Mouse (Mus musculus): ENCODE measurements at regions not wholly inside any gene's neighbourhood (a gene's known extent, or its start where the extent isn't known, plus 50 kb on each side); places are given as distances from the start of the nearest gene placed in this dataset.
A peak's percentile ranks its signal among the peaks of the same experiment; 100 is the strongest.

DNA sequence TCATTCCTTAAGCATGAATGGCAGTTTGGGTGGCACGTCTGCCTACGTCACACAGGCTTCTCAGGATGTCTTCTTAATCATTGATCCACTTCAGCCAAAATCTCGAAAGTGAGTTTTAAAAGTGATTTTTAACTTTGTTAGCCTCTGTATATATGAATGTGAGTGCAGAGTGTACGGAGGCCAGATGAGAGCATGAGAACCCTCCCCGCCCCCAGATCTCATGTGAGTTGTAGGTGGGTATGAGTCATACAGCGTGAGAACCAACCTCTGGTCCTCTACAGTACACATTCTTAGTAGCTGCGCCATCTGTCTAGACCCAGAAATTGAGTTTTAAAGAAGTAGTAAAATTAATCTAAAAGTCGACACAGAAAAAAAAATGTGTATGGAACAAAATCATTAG lies 322.1 kb downstream of the Qdpr start:
- DNase-seq (ENCODE audit: low read depth, low spot score), result no peak

- peak; percentile 62 for DNase-seq (ENCODE audit: low read depth, low spot score)
Observed at GRCm38 (mm10) chr5:45121751-45122280, 322.3 kb upstream of the Ldb2 start.

DNA sequence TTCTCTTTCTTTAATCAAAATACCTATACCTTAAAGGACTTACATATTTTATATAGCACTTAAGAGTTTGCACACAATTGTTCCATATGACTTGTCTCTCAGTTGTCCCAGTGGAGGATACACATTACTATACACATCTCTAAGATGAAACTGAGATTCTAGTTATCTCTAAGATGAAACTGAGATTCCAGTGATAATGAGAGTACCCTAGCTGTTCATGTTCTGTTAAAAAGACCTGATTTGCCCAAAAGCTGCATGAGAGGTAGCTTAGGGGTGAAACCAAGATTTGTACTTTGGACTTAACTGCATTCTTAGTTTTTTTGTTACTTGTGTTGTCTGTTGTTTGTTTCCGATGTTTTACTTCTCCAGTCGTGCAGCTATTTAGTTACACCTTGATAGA lies 320.3 kb upstream of the Ldb2 start:
- DNase-seq (ENCODE audit: low read depth, low spot score), result no peak

DNA sequence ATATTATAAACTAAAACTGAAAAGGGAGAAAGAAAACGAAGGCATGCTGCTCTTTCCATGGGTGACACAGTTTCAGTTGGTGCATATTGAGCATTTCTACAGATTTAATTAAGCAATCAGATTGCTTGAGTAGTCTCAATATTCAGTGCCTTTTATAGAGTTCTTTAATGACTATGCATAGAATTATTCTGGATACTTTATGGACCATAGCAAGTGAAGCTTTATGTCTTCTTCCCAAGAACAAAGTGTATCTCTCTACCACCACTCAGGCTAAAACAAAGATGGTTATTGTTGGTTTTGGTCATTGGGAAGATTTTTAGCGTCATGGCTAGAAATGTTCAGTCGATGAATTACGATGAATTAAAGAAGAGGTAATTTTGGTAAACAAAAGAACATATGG lies 311.8 kb upstream of the Ldb2 start:
- no peak for DNase-seq (ENCODE audit: low read depth, low spot score)

DNA sequence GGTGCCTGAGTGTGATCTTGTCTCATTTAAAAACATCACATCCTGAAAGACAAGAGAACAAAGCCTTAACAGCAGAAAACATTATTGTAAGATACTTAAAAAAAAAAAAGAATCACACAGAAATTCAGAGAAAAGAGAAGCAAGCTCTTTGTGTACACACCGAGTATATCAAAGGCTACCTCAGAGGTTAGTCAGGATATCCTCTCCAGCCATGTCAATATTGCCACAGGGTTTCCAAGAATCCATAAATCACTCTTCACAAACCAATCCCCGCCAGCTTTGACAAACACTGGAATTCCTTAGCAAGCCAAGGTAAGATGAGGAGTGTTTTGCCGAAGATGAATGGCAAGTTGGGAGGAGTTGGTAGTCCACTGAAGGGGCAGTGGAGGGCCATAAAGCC lies 311.3 kb upstream of the Ldb2 start:
- peak; percentile 41 for DNase-seq (ENCODE audit: low read depth, low spot score)

GRCm38 (mm10) chr5:45105236-45105816 lies 305.8 kb upstream of the Ldb2 start:
- DNase-seq (ENCODE audit: low read depth, low spot score), result no peak

DNA sequence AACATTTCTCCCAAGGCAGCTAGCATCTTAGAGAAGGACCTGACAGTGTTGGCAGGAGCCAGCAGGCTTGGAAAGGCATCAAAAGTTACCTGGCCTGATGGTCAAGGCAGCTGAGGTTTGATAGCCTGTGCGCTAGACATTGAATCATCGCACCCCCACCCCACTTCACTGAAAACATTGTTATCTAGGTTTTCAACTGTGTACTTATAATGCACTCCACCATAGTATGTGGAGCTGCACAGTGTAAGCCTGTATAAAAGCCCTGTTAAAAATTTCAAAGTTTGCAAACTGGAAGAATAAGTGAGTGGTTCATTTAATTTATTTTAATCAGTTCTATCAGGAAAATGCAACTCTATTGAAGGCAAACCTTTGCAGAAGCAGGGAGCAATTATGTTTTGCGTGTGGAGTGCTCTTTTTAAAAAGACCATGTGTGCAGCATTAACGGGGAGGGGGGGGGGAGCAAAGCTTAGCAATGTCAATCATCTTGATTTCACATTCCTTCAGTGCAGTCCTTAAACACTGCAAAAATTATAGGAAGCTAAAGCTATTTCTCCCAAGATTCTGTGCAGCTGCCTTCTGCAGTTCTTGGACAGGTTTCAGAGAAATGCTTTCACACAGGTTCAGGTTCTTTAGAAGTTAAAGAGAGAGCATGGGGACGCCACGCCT lies 304.4 kb upstream of the Ldb2 start:
- DNase-seq (ENCODE audit: low read depth, low spot score), result no peak

DNA sequence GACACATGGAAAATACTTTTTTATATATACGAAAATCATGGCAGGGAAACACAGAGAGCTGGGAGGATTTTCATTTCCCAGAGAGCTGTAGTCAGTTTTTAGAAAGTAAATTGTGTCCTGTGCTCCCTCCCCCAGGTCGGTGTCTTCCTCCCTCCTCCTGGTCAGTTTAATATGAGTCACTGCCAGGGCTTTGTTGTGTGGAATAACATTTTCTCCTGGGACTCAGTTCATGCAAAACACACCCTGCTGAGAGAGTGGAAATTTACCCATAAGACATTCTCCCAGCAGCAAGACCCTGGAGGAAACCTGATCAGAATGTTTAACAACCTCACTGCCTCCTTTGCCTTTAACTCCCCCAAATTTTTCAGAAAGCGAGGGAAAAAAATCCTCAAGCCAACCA lies 303.2 kb upstream of the Ldb2 start:
- DNase-seq (ENCODE audit: low read depth, low spot score), result no peak

GRCm38 (mm10) chr5:45101777-45102176 lies 302.3 kb upstream of the Ldb2 start:
- DNase-seq (ENCODE audit: low read depth, low spot score), result no peak

DNA sequence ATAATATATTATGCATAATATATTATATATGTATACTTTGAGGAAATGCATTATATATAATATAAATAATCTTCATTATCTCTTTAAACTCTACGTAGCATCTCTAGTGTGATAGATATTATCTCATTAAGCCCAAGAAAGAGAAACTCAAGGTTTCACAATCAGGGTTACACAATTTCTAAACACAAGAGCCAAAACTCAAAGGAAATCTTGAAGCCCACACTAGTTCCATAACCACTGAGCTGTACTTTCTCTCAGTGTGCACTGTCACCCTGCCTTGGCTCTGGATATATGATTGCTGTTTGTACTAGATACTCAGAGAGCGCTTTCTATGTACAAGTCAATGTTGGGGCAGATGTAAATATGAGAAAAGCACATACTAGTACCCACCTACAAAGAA lies 299.6 kb upstream of the Ldb2 start:
- no peak for DNase-seq (ENCODE audit: low read depth, low spot score)

DNA sequence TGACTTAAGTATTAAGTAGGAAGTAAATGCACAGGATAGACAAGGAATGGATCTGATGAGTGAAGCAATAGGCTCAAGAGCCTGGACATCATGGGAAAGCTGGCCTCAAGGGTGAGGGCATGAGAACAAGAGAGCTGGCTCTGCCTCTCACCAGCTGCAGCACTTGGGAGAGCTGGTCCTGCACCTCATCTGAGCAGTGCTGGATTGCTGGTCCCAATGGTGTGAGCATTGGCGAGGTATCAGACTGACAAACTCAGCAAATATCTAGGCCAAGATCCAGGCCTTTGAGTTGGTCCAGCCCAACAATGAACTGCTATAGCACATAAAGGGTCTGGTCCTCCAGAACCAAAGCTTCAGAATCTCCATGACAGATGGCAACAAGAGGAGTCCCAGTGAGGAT lies 298.5 kb upstream of the Ldb2 start:
- no peak for DNase-seq (ENCODE audit: low read depth, low spot score)

DNA sequence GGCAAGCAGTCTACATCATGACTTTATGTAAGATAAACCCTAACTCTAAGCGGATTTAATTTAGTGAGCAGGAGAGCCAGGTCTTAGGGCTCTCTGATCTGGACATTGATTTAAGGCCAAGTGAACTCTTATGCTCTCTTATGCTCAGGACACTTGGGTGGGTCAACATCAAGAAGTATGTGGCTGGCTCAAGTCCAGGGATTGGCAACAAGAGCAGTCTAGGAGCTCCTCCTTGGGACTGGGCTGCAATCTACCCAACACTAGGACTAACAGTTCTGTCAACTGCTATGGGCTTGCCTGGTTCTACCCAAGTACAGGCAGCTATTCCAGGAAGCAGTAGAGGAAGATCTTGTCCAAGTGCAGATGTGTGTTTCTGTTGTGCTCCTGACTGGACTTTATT lies 285.3 kb upstream of the Ldb2 start:
- DNase-seq (ENCODE audit: low read depth, low spot score), result no peak

GRCm38 (mm10) chr5:45082601-45083000 lies 283.1 kb upstream of the Ldb2 start:
- no peak for DNase-seq (ENCODE audit: low read depth, low spot score)

GRCm38 (mm10) chr5:45076347-45076890 lies 276.9 kb upstream of the Ldb2 start:
- no peak for DNase-seq (ENCODE audit: low read depth, low spot score)

GRCm38 (mm10) chr5:45075195-45075594 lies 275.7 kb upstream of the Ldb2 start:
- no peak for DNase-seq (ENCODE audit: low read depth, low spot score)

- DNase-seq (ENCODE audit: low read depth, low spot score), result no peak
Observed at GRCm38 (mm10) chr5:45072529-45072928, 273.0 kb upstream of the Ldb2 start.

- peak; percentile 25 for DNase-seq (ENCODE audit: low read depth, low spot score)
Observed at GRCm38 (mm10) chr5:45065917-45066699, 266.6 kb upstream of the Ldb2 start.

DNA sequence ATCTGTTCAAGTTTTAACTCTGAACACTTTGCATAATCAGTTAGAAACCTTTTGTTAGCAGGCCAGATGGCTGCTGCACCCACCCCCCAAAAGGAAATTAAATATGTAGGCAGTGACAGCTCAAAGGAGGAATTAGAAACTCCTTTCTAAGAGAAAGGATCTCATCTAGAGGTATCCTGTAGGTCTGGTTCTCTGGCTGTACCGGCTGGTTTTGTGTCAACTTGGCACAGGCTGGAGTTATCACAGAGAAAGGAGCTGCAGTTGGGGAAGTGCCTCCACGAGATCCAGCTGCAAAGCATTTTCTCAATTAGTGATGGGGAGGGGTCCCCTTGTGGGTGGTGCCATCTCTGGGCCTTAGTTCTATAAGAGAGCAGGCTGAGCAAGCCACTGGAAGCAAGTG lies 263.1 kb upstream of the Ldb2 start:
- no peak for DNase-seq (ENCODE audit: low read depth, low spot score)

- no peak for DNase-seq (ENCODE audit: low read depth, low spot score)
Observed at GRCm38 (mm10) chr5:45055276-45055959, 255.9 kb upstream of the Ldb2 start.

DNA sequence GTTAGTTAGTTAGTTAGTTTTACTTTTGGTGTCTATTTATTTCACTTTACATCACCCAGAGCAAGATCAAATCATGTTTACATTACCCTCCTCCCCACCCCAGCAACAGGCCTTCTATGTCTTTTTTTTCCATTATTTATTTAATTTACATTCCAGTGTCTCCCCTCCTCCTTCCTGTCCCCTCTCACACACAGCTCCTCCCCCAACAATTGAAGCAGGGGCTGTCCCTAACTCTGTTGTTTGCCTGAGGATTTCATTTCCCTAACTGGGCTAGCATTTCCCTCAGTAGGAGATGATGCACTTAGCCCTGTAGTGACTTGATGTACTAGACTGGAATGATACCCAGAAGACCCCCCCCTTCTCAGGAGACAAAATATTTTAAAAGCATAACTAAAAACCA lies 249.9 kb upstream of the Ldb2 start:
- DNase-seq (ENCODE audit: low read depth, low spot score), result no peak

DNA sequence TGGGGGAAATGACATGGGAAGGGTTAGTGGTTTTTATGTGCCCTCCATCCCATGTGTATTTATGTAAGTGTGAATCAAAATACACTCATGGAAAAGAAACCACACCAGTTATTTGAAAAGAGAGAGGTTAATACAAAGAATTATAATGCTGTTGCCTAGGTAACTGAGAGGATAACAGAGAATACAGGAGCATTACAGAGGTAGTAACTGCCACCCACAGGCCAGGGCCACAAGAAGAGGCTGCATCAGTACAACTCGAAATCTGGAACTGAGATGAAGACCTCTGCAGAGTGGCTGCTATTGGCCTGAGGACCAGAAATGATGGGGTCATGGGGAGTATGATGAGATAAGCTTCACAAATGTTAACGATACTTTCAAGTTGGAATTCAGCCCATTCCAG lies 243.4 kb upstream of the Ldb2 start:
- DNase-seq (ENCODE audit: low read depth, low spot score), result no peak

DNA sequence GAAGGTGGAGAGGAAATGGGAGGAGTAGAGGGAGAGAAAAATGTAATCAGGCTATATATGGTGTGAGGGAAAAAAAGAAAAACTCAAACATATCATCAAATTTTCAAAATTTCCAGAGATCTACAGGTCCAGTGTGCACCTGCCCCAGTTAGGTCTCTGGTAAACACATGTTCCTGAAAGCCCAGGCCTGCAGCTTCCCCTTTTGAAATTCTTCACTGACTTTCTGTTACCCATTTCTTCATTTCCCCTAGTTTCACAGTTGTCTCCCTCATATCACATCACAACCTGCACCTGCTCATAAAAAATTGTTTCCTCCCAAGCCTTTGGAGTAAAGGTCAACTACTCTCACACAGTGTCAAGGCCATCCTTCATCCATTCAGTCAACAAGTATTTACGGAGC lies 236.9 kb upstream of the Ldb2 start:
- no peak for DNase-seq (ENCODE audit: low read depth, low spot score)
